Mouse (Mus musculus) liver, adult 2 months (tissue): ENCODE measurements at regions not wholly inside any gene's neighbourhood (a gene's known extent, or its start where the extent isn't known, plus 50 kb on each side); places are given as distances from the start of the nearest gene placed in this dataset.

Experiments
- CTCF ChIP-seq: fragments of 200-500 bp; IDR thresholded peaks from 2 replicates; pipeline ENCODE4 v1.5.1; 2011; ENCODE audit warnings: low read depth, low read length, control low read depth
- POLR2A ChIP-seq: fragments of 200-500 bp; IDR thresholded peaks from 2 replicates; pipeline ENCODE4 v1.6.1; 2011; ENCODE audit warnings: low read length, control low read depth; ENCODE audit not compliant: insufficient read depth; ENCODE audit errors: extremely low read depth

DNA sequence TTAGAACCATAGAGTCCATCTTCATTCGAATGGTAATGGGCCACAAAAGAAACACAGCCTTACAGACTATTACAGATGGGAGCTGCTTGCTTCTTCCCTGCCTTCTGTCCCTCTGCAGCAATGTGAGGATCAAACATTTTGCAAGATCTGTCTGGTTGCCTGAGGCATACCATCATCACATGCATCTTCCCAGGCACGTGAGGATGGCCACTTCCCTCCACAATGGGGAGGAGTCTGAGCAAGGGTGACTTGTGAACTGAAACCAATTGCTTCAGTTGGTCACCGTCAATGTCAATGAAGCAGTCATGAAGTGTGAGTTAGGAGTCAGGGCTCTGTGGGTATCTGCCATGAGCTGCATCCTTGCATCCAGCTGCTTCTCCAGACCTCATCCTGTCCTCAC lies 123.5 kb downstream of the Gm826 start:
- no peak for TF ChIP-seq POLR2A
- TF ChIP-seq CTCF: no peak
